Mouse (Mus musculus): ENCODE measurements around the gene Svop. TPM values are rescaled to one million over a fixed set of nuclear protein-coding genes. Genes with fewer than 3 reads are reported as not detected.
A peak's percentile ranks its signal among the peaks of the same experiment; 100 is the strongest.

The Svop gene
- polyA plus RNA-seq, 1 experiment from 2014 or later, result 26.7 TPM

- Histone ChIP-seq H3K4me2 (replicated peaks; ENCODE audit: low read depth, low read length) (no peak overlapping the region), H3K9me3 (ENCODE audit: control insufficient read depth, low read length) (no peaks in the 10 kb centered on the region), H3K36me3 (ENCODE audit: control insufficient read depth, insufficient read depth, low read length) (no peaks in the 10 kb centered on the region), H3K27me3 (ENCODE audit: control insufficient read depth, insufficient read depth, low read length) (no peaks in the 10 kb centered on the region), H3K9ac (ENCODE audit: low read depth, low read length) (no peak overlapping the region), H3K4me3 (ENCODE audit: low read depth, low read length) (no peak overlapping the region), H3K4me1 (replicated peaks; ENCODE audit: control insufficient read depth, insufficient read depth, low read length) (0 out of 2 replicates have a peak, but pooled peaks cover 2% of the 10 kb centered on the region), H3K27ac (ENCODE audit: low read depth, low read length) (no peak overlapping the region)
- DNase-seq (ENCODE audit: low spot score) (no peak), ATAC-seq (ENCODE audit: low FRiP score) (no peak)
- 84% methylated on average over 5 of the region's 5 CpGs for WGBS
These were observed 100.8 kb downstream of the Svop start for GRCm38 (mm10) chr5:113990593-113990992.

DNA sequence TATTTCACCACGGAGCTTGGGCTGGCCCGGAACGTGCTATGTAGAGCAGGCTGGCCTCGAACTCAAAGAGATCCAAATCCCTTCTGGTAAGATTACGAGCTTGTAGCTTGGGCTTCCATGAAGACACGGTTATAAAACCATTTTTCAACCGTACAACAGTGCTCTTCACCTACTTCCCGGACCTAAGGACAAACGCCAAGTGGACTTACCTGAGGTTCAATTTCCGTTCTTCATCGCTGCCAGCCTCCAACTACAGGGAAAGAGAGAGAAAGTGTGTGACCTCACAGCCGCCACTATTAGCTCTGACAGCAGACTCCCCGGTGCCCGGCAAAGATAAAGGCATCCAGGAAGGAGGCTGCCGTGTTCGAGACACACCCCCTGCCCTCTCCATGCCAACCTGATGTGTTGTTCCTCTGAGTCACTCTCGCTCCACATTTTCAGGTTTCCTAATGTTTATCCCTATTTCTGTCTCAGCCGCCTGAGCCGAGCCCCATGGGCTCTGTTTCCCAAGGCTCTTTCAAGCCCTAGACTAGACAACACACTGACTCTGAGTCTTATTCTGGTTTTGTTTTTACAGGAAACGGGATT lies 101.8 kb downstream of the Svop start:
- H3K4me2 ChIP-seq (replicated peaks; ENCODE audit: low read depth, low read length), result no peak overlapping the region
- no peak overlapping the region for H3K9ac ChIP-seq (ENCODE audit: low read depth, low read length)
- H3K4me1 ChIP-seq (replicated peaks; ENCODE audit: control insufficient read depth, insufficient read depth, low read length), result 0 out of 2 replicates have a peak, but pooled peaks cover 2% of the 10 kb centered on the region
- ATAC-seq (ENCODE audit: low FRiP score) (no peak), DNase-seq (ENCODE audit: low spot score) (no peak)
- H3K9me3 ChIP-seq (ENCODE audit: control insufficient read depth, low read length), result no peaks in the 10 kb centered on the region
- no peak overlapping the region for H3K4me3 ChIP-seq (ENCODE audit: low read depth, low read length)
- H3K36me3 ChIP-seq (ENCODE audit: control insufficient read depth, insufficient read depth, low read length), result no peaks in the 10 kb centered on the region
- no peaks in the 10 kb centered on the region for H3K27me3 ChIP-seq (ENCODE audit: control insufficient read depth, insufficient read depth, low read length)
- H3K27ac ChIP-seq (ENCODE audit: low read depth, low read length), result no peak overlapping the region
- WGBS, result 90% methylated on average over 20 of the region's 20 CpGs

DNA sequence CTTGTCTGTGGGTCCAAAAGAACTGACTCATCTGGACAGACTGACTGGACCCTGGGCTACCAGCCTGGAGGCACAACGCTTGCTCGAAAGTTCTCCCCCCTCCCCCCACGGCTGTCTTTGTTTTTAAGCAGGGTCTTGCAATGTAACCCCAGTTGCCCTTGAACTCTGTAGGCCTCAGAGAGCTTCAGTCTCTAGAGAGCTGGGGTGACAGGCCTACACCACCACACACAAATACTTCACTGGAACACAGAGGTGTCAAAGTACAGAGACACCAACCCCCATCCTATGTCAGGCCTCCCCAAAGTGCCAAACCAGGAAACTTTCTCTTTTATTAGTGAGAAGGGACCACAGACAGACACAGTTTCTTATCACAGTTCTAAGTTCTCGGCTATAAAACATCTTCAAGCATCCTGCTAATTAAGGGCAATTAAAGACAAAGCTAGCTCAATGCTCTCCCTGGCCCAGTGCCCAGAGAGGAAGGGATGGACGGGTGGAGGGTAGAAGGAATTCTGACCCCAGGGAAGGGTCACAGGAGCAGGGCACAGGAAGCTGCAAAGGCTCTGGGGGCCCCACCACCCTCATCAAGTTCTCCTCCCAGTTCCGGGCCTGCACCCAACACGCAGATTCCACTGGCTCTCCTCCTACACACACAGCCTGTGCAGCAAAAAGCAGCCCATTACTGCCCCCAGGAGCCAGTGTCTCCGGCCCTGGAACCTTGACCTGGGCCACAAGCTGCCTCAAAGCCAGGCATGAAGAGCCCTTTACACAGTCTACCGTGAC lies 105.0 kb downstream of the Svop start:
- ATAC-seq (ENCODE audit: low FRiP score), result no peak
- H3K9ac ChIP-seq (ENCODE audit: low read depth, low read length), result peak overlapping the region; percentile 16; the same call in 1 of the 2 replicates

GRCm38 (mm10) chr5:113985737-113986136 lies 105.6 kb downstream of the Svop start:
- ATAC-seq (ENCODE audit: low FRiP score) (no peak), DNase-seq (ENCODE audit: low spot score) (no peak)
- Histone ChIP-seq H3K4me2 (replicated peaks; ENCODE audit: low read depth, low read length) (no peak overlapping the region), H3K4me3 (ENCODE audit: low read depth, low read length) (no peak overlapping the region), H3K27ac (ENCODE audit: low read depth, low read length) (no peak overlapping the region), H3K9me3 (ENCODE audit: control insufficient read depth, low read length) (no peaks in the 10 kb centered on the region), H3K27me3 (ENCODE audit: control insufficient read depth, insufficient read depth, low read length) (no peaks in the 10 kb centered on the region), H3K36me3 (ENCODE audit: control insufficient read depth, insufficient read depth, low read length) (no peaks in the 10 kb centered on the region), H3K9ac (ENCODE audit: low read depth, low read length) (no peak overlapping the region), H3K4me1 (replicated peaks; ENCODE audit: control insufficient read depth, insufficient read depth, low read length) (no peaks in the 10 kb centered on the region)
- 64% methylated on average over 2 of the region's 2 CpGs for WGBS

More for the DNA sequence above, 105.0 kb downstream of the Svop start:
- Histone ChIP-seq H3K4me3 (ENCODE audit: low read depth, low read length) (no peak overlapping the region), H3K4me2 (replicated peaks; ENCODE audit: low read depth, low read length) (no peak overlapping the region), H3K36me3 (ENCODE audit: control insufficient read depth, insufficient read depth, low read length) (no peaks in the 10 kb centered on the region), H3K27me3 (ENCODE audit: control insufficient read depth, insufficient read depth, low read length) (no peaks in the 10 kb centered on the region), H3K27ac (ENCODE audit: low read depth, low read length) (no peak overlapping the region), H3K4me1 (replicated peaks; ENCODE audit: control insufficient read depth, insufficient read depth, low read length) (no peaks in the 10 kb centered on the region), H3K9me3 (ENCODE audit: control insufficient read depth, low read length) (no peaks in the 10 kb centered on the region)
- 64% methylated on average over 9 of the region's 9 CpGs for WGBS
- no peak for DNase-seq (ENCODE audit: low spot score)

DNA sequence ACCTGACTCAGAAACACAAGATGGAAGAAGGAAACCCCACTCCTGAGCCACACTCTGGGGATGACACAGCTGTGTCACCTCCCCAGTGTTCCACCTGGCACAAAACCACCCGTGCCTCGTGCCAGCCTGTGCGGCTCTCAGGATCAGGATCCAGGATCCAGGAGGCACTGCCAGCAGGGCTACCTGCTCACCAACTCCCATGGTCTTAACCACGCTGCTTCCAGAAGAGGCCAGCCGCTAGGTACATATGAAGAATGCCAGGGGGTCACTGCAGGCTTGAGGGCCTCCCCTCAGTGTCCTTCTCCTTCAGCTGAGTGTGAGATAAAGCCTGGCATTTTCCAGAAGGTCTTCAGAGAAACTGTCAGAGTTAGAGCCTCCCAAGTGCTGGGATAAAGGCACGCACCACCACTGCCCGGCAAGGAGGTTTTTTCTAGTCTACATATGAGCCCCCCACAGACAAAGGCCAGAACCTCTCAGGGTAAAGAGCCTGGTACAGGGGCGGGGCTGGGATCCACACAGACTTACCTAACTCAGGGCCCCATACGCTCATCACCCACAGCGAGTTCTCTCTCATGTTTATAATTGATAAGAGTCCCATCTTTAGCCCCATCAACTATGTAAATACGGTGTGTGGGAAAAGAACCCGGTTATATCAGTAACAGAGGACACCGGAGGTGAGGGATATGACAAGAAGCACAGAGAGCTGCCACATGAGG lies 107.2 kb downstream of the Svop start:
- ATAC-seq (ENCODE audit: low FRiP score) (no peak), DNase-seq (ENCODE audit: low spot score) (no peak)
- H3K4me1 ChIP-seq (replicated peaks; ENCODE audit: control insufficient read depth, insufficient read depth, low read length), result no peaks in the 10 kb centered on the region
- no peaks in the 10 kb centered on the region for H3K9me3 ChIP-seq (ENCODE audit: control insufficient read depth, low read length)
- H3K27ac ChIP-seq (ENCODE audit: low read depth, low read length), result no peak overlapping the region
- no peak overlapping the region for H3K9ac ChIP-seq (ENCODE audit: low read depth, low read length)
- 93% methylated on average over 13 of the region's 13 CpGs for WGBS
- no peak overlapping the region for H3K4me2 ChIP-seq (replicated peaks; ENCODE audit: low read depth, low read length)
- H3K4me3 ChIP-seq (ENCODE audit: low read depth, low read length), result no peak overlapping the region
- H3K27me3 ChIP-seq (ENCODE audit: control insufficient read depth, insufficient read depth, low read length), result no peaks in the 10 kb centered on the region
- no peaks in the 10 kb centered on the region for H3K36me3 ChIP-seq (ENCODE audit: control insufficient read depth, insufficient read depth, low read length)

DNA sequence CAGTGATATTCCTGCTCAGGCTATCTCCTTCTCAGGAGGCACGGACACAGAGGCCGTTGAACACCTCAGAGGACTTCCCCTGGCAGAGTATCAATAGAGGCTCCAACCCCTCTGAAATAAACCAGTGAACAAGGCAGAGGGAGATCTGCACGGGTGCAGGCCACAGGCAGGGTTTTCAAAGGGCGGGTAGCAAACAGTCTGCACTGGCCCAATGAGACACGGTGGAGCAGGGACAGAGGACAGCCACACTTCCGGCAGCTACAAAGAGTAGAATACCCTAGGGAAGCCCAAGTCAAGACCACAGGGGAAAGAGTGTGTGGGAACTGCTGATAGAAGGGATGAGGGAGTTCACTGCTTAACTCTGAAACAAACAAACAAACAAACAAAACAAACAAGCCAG lies 107.8 kb downstream of the Svop start:
- no peak overlapping the region for H3K4me3 ChIP-seq (ENCODE audit: low read depth, low read length)
- no peaks in the 10 kb centered on the region for H3K9me3 ChIP-seq (ENCODE audit: control insufficient read depth, low read length)
- 75% methylated on average over 6 of the region's 6 CpGs for WGBS
- no peak overlapping the region for H3K27ac ChIP-seq (ENCODE audit: low read depth, low read length)
- DNase-seq (ENCODE audit: low spot score), result no peak
- H3K27me3 ChIP-seq (ENCODE audit: control insufficient read depth, insufficient read depth, low read length), result no peaks in the 10 kb centered on the region
- no peak for ATAC-seq (ENCODE audit: low FRiP score)
- H3K36me3 ChIP-seq (ENCODE audit: control insufficient read depth, insufficient read depth, low read length), result no peaks in the 10 kb centered on the region
- no peak overlapping the region for H3K4me2 ChIP-seq (replicated peaks; ENCODE audit: low read depth, low read length)
- no peak overlapping the region for H3K9ac ChIP-seq (ENCODE audit: low read depth, low read length)
- no peaks in the 10 kb centered on the region for H3K4me1 ChIP-seq (replicated peaks; ENCODE audit: control insufficient read depth, insufficient read depth, low read length)

DNA sequence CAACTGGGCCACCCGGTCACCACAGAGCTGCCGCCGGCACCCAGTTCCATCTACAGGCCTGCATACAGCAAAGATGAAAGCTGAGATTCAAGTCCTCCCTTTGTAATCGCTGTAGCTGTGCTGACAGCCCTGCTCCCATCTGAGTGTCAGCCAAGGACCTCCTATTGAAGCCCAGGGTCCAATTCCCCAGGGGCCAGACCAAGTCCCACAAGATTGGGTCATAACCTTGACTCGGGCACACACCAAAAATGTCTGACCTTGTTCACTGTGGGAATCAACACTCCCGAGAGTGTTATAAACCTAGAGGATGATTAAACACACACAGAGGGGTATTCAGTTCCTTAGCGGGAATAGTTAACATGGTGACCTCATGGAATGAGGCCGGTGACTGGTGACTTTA lies 109.5 kb downstream of the Svop start:
- DNase-seq (ENCODE audit: low spot score) (no peak), ATAC-seq (ENCODE audit: low FRiP score) (no peak)
- Histone ChIP-seq H3K4me2 (replicated peaks; ENCODE audit: low read depth, low read length) (no peak overlapping the region), H3K27ac (ENCODE audit: low read depth, low read length) (no peak overlapping the region), H3K9me3 (ENCODE audit: control insufficient read depth, low read length) (no peaks in the 10 kb centered on the region), H3K27me3 (ENCODE audit: control insufficient read depth, insufficient read depth, low read length) (no peaks in the 10 kb centered on the region), H3K4me3 (ENCODE audit: low read depth, low read length) (no peak overlapping the region), H3K4me1 (replicated peaks; ENCODE audit: control insufficient read depth, insufficient read depth, low read length) (no peaks in the 10 kb centered on the region), H3K9ac (ENCODE audit: low read depth, low read length) (no peak overlapping the region), H3K36me3 (ENCODE audit: control insufficient read depth, insufficient read depth, low read length) (no peaks in the 10 kb centered on the region)
- WGBS, result 83% methylated on average over 8 of the region's 8 CpGs

GRCm38 (mm10) chr5:113981171-113981570 lies 110.2 kb downstream of the Svop start:
- H3K9ac ChIP-seq (ENCODE audit: low read depth, low read length), result no peak overlapping the region

More at GRCm38 (mm10) chr5:113981171-113981570, 110.2 kb downstream of the Svop start:
- no peaks in the 10 kb centered on the region for H3K36me3 ChIP-seq (ENCODE audit: control insufficient read depth, insufficient read depth, low read length)
- no peak overlapping the region for H3K4me2 ChIP-seq (replicated peaks; ENCODE audit: low read depth, low read length)
- no peaks in the 10 kb centered on the region for H3K4me1 ChIP-seq (replicated peaks; ENCODE audit: control insufficient read depth, insufficient read depth, low read length)
- no peaks in the 10 kb centered on the region for H3K27me3 ChIP-seq (ENCODE audit: control insufficient read depth, insufficient read depth, low read length)
- no peak for ATAC-seq (ENCODE audit: low FRiP score)
- no peak overlapping the region for H3K4me3 ChIP-seq (ENCODE audit: low read depth, low read length)
- no peak overlapping the region for H3K27ac ChIP-seq (ENCODE audit: low read depth, low read length)
- 84% methylated on average over 6 of the region's 6 CpGs for WGBS
- H3K9me3 ChIP-seq (ENCODE audit: control insufficient read depth, low read length), result no peaks in the 10 kb centered on the region
- no peak for DNase-seq (ENCODE audit: low spot score)
